ENCODE assay signal across 12 mouse cellular contexts in the genomic region with DNA sequence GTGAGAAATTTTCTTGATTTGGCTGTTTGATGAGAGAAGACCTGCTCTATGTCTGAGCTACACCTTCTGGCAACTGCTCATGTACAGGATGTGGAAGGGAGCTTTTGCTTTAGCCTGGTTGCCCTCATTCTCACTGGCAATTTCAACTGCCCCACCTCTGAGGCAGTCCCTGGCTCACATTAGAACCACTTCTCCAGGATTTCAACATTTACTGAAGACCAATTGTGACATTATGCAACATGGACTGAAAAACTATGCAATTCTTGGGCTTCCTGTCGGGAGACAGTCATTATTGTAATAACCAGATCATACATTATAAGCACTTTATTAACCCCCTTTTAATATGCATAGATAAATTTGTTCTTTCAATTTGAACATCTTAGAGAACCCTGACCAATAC.
"Had no signal": no experiment of that assay in that cellular context is flagged by ENCODE, and none has a peak within 500 bp of the region (broad histone marks: within the 10 kb centered on the region; RNA-seq: fewer than 3 reads in every experiment).

No protein-coding gene starts in this region.

- DNase-seq: retina, postnatal 1 day; right cerebral cortex, adult 18-20 months; right cerebral cortex, postnatal 14 days; right cerebral cortex, postnatal 25 days; right cerebral cortex, postnatal 4 days; spleen, adult 18-20 months; thymus, adult 18-20 months; thymus, adult 2 months; thymus, postnatal 14 days; thymus, postnatal 25 days; thymus, postnatal 36 days; thymus, postnatal 4 days had no signal
